Mouse (Mus musculus) Patski (cell line): ENCODE measurements at regions not wholly inside any gene's neighbourhood (a gene's known extent, or its start where the extent isn't known, plus 50 kb on each side); places are given as distances from the start of the nearest gene placed in this dataset.
"Not testable (repeated sequence)": the region's sequence is repeated elsewhere in the genome, so short reads cannot be mapped to it uniquely, and the experiment has no call there.

ENCODE experiments used
- ATAC-seq: fragments of 100-300 bp; one replicate; pipeline ENCODE4 v1.8.0; 2021
- CTCF ChIA-PET: fragments of 350-600 bp; sonication (Branson Sonifier 250); formaldehyde crosslinking; loops from one replicate; lab custom pipeline; 2022; ENCODE audit warnings: inconsistent platforms; lab: Charles Lee
- POLR2A ChIA-PET: fragments of 350-600 bp; sonication (Branson Sonifier 250); formaldehyde crosslinking; loops from one replicate; lab custom pipeline; 2022; ENCODE audit warnings: antibody characterized with exemption, inconsistent platforms; lab: Charles Lee
- DNase-seq: peaks from one replicate; pipeline ENCODE4 v3.0.0-alpha.2; 2011; ENCODE audit warnings: low read depth, low spot score
- H3K27me3 ChIP-seq: fragments of 371-371 bp; one replicate; pipeline ENCODE4 v1.5.1; 2021
- CTCF ChIP-seq: fragments of 100-300 bp; IDR thresholded peaks from one replicate; pipeline ENCODE4 v1.5.1; 2021
- in situ Hi-C: fragments of 300-500 bp; cut with MboI; formaldehyde crosslinking; loops from 3 replicates; pipeline ENCODE4 v1.11.1; 2018; ENCODE audit warnings: low pct_unique_long_range_greater_than_20kb, mixed read lengths

GRCm38 (mm10) chr8:126081279-126081678 is 86.3 kb downstream of the Kcnk1 start:
- ATAC-seq = no peak
- peak; percentile 88 for TF ChIP-seq CTCF
- no peak for DNase-seq
- peaks cover 24% of the 10 kb centered on the region for H3K27me3 ChIP-seq
- ChIA-PET CTCF (interaction anchor here (0.9 to 2.8 kb wide), 8 partner anchors 9 to 146 kb away, joined by 3 to 26 read pairs (median 4); partner anchors contain the start of gene Kcnk1), POLR2A (interaction anchor here (1.0 kb wide), 1 partner anchor 84 kb away, joined by 3 read pairs; no protein-coding TSS in a partner anchor)
- in situ Hi-C loops = no loop called here

GRCm38 (mm10) chr8:126082827-126083226 is 87.9 kb downstream of the Kcnk1 start:
- no peak for ATAC-seq
- in situ Hi-C loops = no loop called here
- ChIA-PET CTCF (interaction anchor here (0.7 kb wide), 1 partner anchor 133 kb away, joined by 3 read pairs; no protein-coding TSS in a partner anchor), POLR2A (no interaction called here)
- H3K27me3 ChIP-seq = peaks cover 15% of the 10 kb centered on the region
- no peak for DNase-seq
- TF ChIP-seq CTCF = no peak

GRCm38 (mm10) chr8:126090772-126091171 is 95.8 kb downstream of the Kcnk1 start:
- ATAC-seq = no peak
- no peak for DNase-seq
- POLR2A ChIA-PET = no interaction called here
- no peak for TF ChIP-seq CTCF
- CTCF ChIA-PET = interaction anchor here (1.2 to 1.8 kb wide), 2 partner anchors 9 to 30 kb away, joined by 3 to 4 read pairs; no protein-coding TSS in a partner anchor
- H3K27me3 ChIP-seq = peaks cover 19% of the 10 kb centered on the region
- in situ Hi-C loops = no loop called here

- no peak for ATAC-seq
- no peak for TF ChIP-seq CTCF
- POLR2A ChIA-PET = no interaction called here
- peaks cover 34% of the 10 kb centered on the region for H3K27me3 ChIP-seq
- no peak for DNase-seq
- in situ Hi-C loops = no loop called here
- CTCF ChIA-PET = no interaction called here
Measured at GRCm38 (mm10) chr8:126094005-126094404, 99.0 kb downstream of the Kcnk1 start.

GRCm38 (mm10) chr8:126096056-126096455 is 101.1 kb downstream of the Kcnk1 start:
- in situ Hi-C loops = no loop called here
- H3K27me3 ChIP-seq = peaks cover 30% of the 10 kb centered on the region
- TF ChIP-seq CTCF = no peak
- no peak for ATAC-seq
- DNase-seq = no peak
- ChIA-PET POLR2A (no interaction called here), CTCF (no interaction called here)

- in situ Hi-C loops = no loop called here
- no peak for TF ChIP-seq CTCF
- CTCF ChIA-PET = interaction anchor here (1.2 kb wide), 1 partner anchor 160 kb away, joined by 3 read pairs; no protein-coding TSS in a partner anchor
- no peak for DNase-seq
- POLR2A ChIA-PET = no interaction called here
- no peak for ATAC-seq
- H3K27me3 ChIP-seq = peaks cover 37% of the 10 kb centered on the region
Measured at GRCm38 (mm10) chr8:126096636-126097170, 101.7 kb downstream of the Kcnk1 start.

- ATAC-seq (no peak), DNase-seq (no peak)
- POLR2A ChIA-PET = no interaction called here
- H3K27me3 ChIP-seq = peaks cover 42% of the 10 kb centered on the region
- CTCF ChIA-PET = no interaction called here
- no peak for TF ChIP-seq CTCF
- in situ Hi-C loops = no loop called here
Measured at GRCm38 (mm10) chr8:126098886-126099285, 103.9 kb downstream of the Kcnk1 start.

- peak; percentile 54 for TF ChIP-seq CTCF
- peaks cover 51% of the 10 kb centered on the region for H3K27me3 ChIP-seq
- ChIA-PET CTCF (interaction anchor here (1.0 kb wide), 1 partner anchor 9 kb away, joined by 3 read pairs; no protein-coding TSS in a partner anchor), POLR2A (no interaction called here)
- no peak for ATAC-seq
- in situ Hi-C loops = no loop called here
- DNase-seq = no peak
Measured at GRCm38 (mm10) chr8:126099889-126100288, 104.9 kb downstream of the Kcnk1 start.

GRCm38 (mm10) chr8:126105043-126105442 is 110.1 kb downstream of the Kcnk1 start:
- no peak for DNase-seq
- ATAC-seq = no peak
- in situ Hi-C loops = no loop called here
- CTCF ChIA-PET = no interaction called here
- peaks cover 39% of the 10 kb centered on the region for H3K27me3 ChIP-seq
- POLR2A ChIA-PET = no interaction called here
- no peak for TF ChIP-seq CTCF

- peaks cover 35% of the 10 kb centered on the region for H3K27me3 ChIP-seq
- ChIA-PET CTCF (no interaction called here), POLR2A (no interaction called here)
- in situ Hi-C loops = no loop called here
- ATAC-seq (no peak), DNase-seq (no peak)
- no peak for TF ChIP-seq CTCF
Measured at GRCm38 (mm10) chr8:126126041-126126440, 131.1 kb downstream of the Kcnk1 start.

GRCm38 (mm10) chr8:126132076-126132475 is 137.1 kb downstream of the Kcnk1 start:
- POLR2A ChIA-PET = no interaction called here
- H3K27me3 ChIP-seq = peaks cover 34% of the 10 kb centered on the region
- no peak for DNase-seq
- CTCF ChIA-PET = no interaction called here
- no peak for ATAC-seq
- TF ChIP-seq CTCF = no peak
- in situ Hi-C loops = no loop called here

- in situ Hi-C loops, DNase-seq, CTCF ChIA-PET, ATAC-seq, POLR2A ChIA-PET: not testable (repeated sequence)
- H3K27me3 ChIP-seq = peaks cover 38% of the 10 kb centered on the region
Measured at GRCm38 (mm10) chr8:126132918-126133317, 137.9 kb downstream of the Kcnk1 start.
